ENCODE assay signal across 17 mouse cellular contexts in genomic region chr5:29892861-29893260, GRCm38 (mm10).
"Had no signal": no experiment of that assay in that cellular context is flagged by ENCODE, and none has a peak within 500 bp of the region (broad histone marks: within the 10 kb centered on the region; RNA-seq: fewer than 3 reads in every experiment).

No protein-coding gene starts in this region.

- H3K4me2 ChIP-seq: limb, embryonic 12.5 days; lung, embryonic 15.5 days; midbrain, embryonic 13.5 days; neural tube, embryonic 13.5 days; stomach, embryonic 15.5 days had no signal

- H3K4me1 ChIP-seq: stomach, embryonic 15.5 days had no signal

- H3K9ac ChIP-seq: limb, embryonic 12.5 days; liver, embryonic 13.5 days; liver, postnatal 0 days; lung, embryonic 15.5 days; midbrain, embryonic 13.5 days; neural tube, embryonic 13.5 days; stomach, embryonic 15.5 days had no signal

- H3K4me3 ChIP-seq: layer of hippocampus, adult 2 months; limb, embryonic 12.5 days; liver, embryonic 13.5 days; lung, embryonic 15.5 days; midbrain, embryonic 13.5 days; neural tube, embryonic 13.5 days; stomach, embryonic 15.5 days had no signal

- H3K9me3 ChIP-seq: limb, embryonic 12.5 days; liver, embryonic 13.5 days; lung, embryonic 15.5 days; midbrain, embryonic 13.5 days; neural tube, embryonic 13.5 days; stomach, embryonic 15.5 days had no signal

- ATAC-seq: liver, postnatal 0 days; midbrain, embryonic 13.5 days had no signal

- H3K27me3 ChIP-seq: liver, embryonic 13.5 days; lung, embryonic 15.5 days; midbrain, embryonic 13.5 days; neural tube, embryonic 13.5 days; stomach, embryonic 15.5 days had no signal

- DNase-seq: kidney, adult 18-20 months; kidney, postnatal 10 days; kidney, postnatal 4 days; liver; liver, embryonic 13.5 days; liver, postnatal 0 days; lung, postnatal 14 days; retina, postnatal 1 day; right cerebral cortex, postnatal 4 days; thymus, postnatal 36 days had no signal

- H3K27ac ChIP-seq: layer of hippocampus, adult 2 months; limb, embryonic 12.5 days; liver, embryonic 13.5 days; lung, embryonic 15.5 days; macrophage; midbrain, embryonic 13.5 days; neural tube, embryonic 13.5 days; stomach, embryonic 15.5 days had no signal

- H3K36me3 ChIP-seq: limb, embryonic 12.5 days; liver, embryonic 13.5 days; lung, embryonic 15.5 days; midbrain, embryonic 13.5 days; neural tube, embryonic 13.5 days; stomach, embryonic 15.5 days had no signal
